Mouse (Mus musculus): Measurements from ENCODE around the gene Sgsm2.

- TF ChIP-seq CTCF (IDR thresholded peaks at IDR 0.05; ENCODE audit: low read depth) (no peak), EP300 (IDR thresholded peaks at IDR 0.05; ENCODE audit: low read depth) (no peak)
Measured at GRCm38 (mm10) chr11:74811538-74811937, 85.3 kb downstream of the Sgsm2 start.

All from heart, postnatal 0 days (tissue).